Mouse (Mus musculus): ENCODE measurements around the gene 2310007B03Rik.

GRCm38 (mm10) chr1:93184071-93184828, 23.5 kb upstream of the 2310007B03Rik start:
- no peak for TF ChIP-seq CHD2 (IDR thresholded peaks at IDR 0.05; ENCODE audit: low read depth, low read length)
- no peak for TF ChIP-seq ZNF384 (IDR thresholded peaks at IDR 0.05; ENCODE audit: low read depth, low read length)
- no peak for TF ChIP-seq MAFK (IDR thresholded peaks at IDR 0.05; ENCODE audit: insufficient read depth, low read depth, low read length)
- no peak for TF ChIP-seq HCFC1 (IDR thresholded peaks at IDR 0.05; ENCODE audit: borderline replicate concordance, insufficient read depth, low read length)
- TF ChIP-seq ZC3H11A (IDR thresholded peaks at IDR 0.05; ENCODE audit: borderline replicate concordance, low read depth, low read length), result no peak

All from ES-E14 (cell line).